Mouse (Mus musculus): ENCODE measurements at regions not wholly inside any gene's neighbourhood (a gene's known extent, or its start where the extent isn't known, plus 50 kb on each side); places are given as distances from the start of the nearest gene placed in this dataset.

GRCm38 (mm10) chr5:119972802-119973437 lies 140.5 kb downstream of the Tbx5 start:
- TF ChIP-seq POLR2A (IDR thresholded peaks at IDR 0.05; ENCODE audit: insufficient read length, low read depth), result no peak
- no peak for TF ChIP-seq E2F4 (IDR thresholded peaks at IDR 0.05; ENCODE audit: insufficient read depth)
- no peak for TF ChIP-seq USF1 (IDR thresholded peaks at IDR 0.05; ENCODE audit: low read depth)
- no peak for TF ChIP-seq MYOG (IDR thresholded peaks at IDR 0.05; ENCODE audit: control insufficient read depth in 1 of 3, insufficient read depth in 1 of 3, insufficient read length in 2 of 3, low read depth in 2 of 3)

Measured in myocyte (in vitro differentiated cells).